Mouse (Mus musculus): Measurements from ENCODE around the gene Cab39l.

DNA sequence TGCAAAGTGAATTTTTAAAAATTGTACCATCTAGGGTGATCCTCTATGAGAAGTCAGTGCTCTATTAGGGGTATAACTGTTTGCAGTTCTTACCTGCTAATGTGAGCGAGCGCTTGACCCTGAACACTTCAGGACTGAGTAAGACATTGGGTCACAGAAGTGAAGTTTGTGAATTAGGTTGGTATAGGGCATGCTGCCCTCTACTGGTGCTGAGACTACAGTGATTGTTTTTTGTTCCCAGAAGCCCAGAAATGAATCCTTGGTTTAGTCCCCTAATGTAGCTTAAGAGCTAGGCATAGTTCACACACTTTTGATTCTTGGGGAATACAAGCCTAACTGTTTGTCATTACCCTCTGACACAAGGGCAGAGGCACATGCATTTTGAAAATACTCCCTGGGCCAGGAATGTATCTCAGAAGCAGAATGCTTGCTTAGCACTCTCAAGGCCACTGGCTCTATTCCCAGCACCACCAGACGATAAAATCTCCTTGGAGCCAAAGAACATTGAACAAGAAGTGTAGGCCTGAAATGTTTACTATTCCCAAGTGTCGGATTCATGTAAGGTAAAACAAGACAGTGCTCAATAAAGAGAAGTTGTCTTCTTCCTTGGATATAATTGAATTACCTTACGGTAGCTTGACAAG, 163.4 kb downstream of the Cab39l start:
- TF ChIP-seq CTCF (IDR thresholded peaks at IDR 0.05; ENCODE audit: low read depth) = peak; percentile 44; the same call in 1 of the 2 replicates
- no peak for TF ChIP-seq EP300 (IDR thresholded peaks at IDR 0.05; ENCODE audit: low read depth)

Measured in liver, embryonic 14.5 days (tissue).